Mouse (Mus musculus) kidney, postnatal 25 days (tissue): Measurements from ENCODE around the gene Ank3.
A peak's percentile ranks its signal among the peaks of the same experiment; 100 is the strongest.

Experiments
- DNase-seq, 2 experiments: peaks; one replicate each; pipeline ENCODE4 v3.0.0; 2021; ENCODE audit warnings: mixed read lengths in 2 of 2

Ank3 gene

GRCm38 (mm10) chr10:70013931-70014330, 615.4 kb downstream of the Ank3 start:
- DNase-seq: no peak

- no peak for DNase-seq
These were observed 616.6 kb downstream of the Ank3 start for GRCm38 (mm10) chr10:70015201-70015600.

DNA sequence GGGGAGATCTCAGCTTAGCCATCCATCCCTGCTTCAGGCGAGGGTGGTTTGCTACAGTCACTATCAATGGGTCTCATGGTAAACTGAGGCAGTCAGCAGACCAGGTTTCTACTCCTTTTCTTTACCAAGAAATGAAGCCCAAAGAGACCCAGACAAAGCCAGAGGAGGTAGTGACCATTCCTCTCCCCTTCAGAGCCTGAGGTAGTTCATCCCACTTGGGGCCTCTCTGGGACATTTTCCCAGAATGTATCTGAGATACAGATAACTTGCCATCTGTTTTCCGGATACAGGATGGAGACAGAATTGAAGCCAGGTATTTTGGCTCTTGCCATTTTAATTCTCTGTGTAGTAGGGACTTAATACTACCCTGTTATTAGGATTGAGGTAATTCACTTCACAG, 620.1 kb downstream of the Ank3 start:
- no peak for DNase-seq

GRCm38 (mm10) chr10:70021667-70022066, 623.1 kb downstream of the Ank3 start:
- peak; percentile 63 to 79 for DNase-seq

DNA sequence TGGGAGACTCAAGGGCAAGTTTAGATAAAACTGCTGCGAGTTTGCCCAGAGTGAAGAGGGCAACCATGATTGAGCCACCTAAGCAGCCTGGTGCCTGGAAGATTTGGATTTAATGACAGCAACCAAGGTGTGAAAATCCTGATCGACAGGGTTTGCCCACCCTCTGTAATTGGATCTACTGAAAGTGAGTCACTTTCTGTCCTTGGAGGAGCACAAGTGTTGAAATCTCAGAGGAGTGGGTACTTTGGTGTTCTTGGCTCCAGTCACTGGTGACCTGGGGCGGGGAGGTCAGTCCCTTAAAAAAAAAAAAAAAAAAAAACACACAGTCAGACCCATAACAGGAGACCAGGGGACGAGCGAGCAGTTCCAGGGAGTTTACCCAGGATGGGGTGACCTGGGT, 624.0 kb downstream of the Ank3 start:
- DNase-seq: no peak

DNA sequence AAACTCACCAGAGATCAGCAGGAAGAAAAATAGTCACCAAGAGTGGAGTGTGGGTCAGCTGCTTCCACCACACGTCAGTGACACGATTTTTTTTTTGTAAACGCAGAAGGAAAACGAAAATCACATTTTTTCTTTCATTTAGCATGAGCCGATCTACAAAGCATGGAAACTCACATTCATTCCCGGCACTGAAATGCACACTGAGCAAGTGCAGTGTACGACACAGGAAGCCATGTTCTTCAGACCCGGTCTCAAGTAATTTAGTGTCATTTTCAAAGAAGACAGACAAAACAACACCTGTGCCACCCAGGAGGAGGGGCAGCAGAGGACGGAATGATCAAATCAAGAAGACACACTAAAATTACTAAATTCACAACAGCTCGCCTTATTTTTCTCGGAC, 625.3 kb downstream of the Ank3 start:
- no peak for DNase-seq

- no peak for DNase-seq
These were observed 633.4 kb downstream of the Ank3 start for GRCm38 (mm10) chr10:70031942-70032341.

DNA sequence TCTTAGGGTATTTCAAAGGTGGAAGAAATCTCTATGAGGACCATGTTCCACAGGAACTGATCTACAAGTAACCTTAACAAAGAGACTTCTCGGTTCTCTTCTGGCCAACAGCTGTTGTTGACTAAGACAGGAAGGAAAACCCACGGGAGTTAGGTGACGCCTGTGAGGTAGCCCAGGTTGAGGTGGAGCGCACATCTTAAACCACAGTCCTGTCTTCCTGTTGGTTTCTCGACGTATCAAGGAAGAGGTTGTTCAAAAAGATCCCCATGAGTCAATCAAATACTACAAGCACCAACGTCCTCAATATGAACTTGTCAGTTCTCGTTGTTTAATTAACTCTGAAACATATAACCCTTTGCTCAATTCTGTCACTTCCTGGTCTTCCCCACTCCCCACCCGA, 634.4 kb downstream of the Ank3 start:
- no peak for DNase-seq

DNA sequence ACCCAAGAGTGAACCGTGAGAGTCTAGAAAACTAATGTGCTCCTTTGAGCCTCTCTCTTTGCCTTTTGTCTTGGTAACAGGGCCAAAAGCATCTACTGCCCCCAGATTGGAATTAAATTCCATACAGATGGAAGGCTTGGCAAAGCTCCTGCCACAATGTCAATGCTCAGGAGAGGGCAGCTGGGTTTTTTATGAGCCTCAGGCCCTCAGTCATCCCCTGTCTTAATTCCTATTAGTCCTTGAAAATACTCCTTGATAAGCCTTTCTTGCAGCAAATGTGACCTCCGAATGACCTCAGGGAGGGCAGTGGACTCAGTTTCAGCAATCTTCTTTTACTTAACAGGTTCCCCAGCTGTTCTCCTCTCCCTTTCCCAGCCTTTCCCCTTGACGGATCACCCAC, 635.3 kb downstream of the Ank3 start:
- DNase-seq: no peak

GRCm38 (mm10) chr10:70039871-70040291, 641.3 kb downstream of the Ank3 start:
- no peak for DNase-seq

DNA sequence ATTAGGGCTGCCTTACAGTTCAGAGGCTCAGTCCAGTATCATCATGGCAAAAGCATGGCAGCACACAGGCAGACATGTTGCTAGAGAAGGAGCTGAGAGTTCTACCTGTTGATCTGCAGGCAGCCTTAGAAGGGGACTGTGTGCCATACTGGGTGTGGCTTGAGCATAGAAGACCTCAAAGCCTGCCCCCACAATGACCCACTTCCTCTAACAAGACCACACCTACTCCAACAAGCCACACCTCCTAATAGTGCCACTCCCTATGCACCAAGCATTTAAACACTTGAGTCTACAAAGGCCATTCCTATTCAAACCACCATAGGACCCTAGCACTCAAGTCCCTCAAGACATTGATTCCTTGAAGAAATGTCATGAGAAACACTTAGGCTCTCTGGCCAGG, 643.0 kb downstream of the Ank3 start:
- DNase-seq: no peak

GRCm38 (mm10) chr10:70045722-70046121, 647.1 kb downstream of the Ank3 start:
- DNase-seq: no peak

- DNase-seq: no peak
These were observed 651.2 kb downstream of the Ank3 start for GRCm38 (mm10) chr10:70049771-70050170.

- no peak for DNase-seq
These were observed 656.7 kb downstream of the Ank3 start for GRCm38 (mm10) chr10:70055291-70055690.

DNA sequence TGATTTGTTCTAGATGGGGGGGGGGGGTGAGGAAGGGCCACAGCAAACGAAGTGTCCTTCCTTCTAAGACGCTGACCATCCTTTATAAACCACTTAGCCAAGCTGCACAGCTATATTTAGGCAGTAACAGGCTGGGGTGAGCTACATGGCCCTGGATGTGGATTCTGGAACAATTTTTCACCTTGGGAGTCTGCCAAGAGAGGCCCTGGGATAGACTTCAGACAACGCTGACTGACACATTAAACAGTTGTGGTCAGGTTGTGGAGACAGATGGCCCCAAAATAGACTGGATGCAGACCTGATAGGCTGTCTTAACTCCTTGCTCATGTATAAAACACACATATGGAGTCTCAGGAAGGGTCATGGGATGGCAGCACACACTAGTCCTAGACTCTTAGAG, 658.5 kb downstream of the Ank3 start:
- peak; percentile 36 to 43 for DNase-seq

DNA sequence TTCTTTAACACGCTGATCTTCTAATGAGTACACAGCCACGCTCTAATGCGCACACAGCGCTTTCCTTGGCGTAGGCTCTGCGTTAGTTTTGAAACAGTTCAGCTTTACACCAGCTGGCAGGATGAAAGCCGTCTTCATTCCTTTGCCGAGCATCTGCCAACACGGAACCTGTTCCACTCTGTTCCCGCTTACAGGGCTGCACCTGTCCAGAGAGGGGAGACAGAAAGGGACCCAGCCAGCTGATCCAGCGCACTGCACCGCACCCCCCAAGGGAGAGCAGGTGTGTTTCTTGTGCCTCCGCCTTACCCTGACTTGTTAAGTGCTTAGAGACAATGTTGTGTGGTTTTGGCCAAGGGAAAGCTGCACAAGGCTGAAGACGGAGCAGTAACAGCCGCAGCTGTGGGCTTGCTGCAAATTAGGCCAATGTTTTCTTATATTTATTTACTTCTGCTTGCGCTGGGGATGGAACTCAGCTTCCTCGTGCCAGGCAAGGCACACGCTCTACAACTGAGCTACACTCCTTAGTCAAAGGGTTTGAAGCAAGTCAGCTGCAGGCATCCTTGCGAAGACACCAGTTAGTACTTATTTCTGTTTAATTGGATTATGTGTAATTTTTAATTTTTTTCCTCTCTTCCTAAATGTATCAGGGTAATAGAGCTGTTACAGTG, 661.6 kb downstream of the Ank3 start:
- DNase-seq: peak; percentile 27 to 47

GRCm38 (mm10) chr10:70060689-70061081, 662.1 kb downstream of the Ank3 start:
- DNase-seq: peak; percentile 54 to 72

DNA sequence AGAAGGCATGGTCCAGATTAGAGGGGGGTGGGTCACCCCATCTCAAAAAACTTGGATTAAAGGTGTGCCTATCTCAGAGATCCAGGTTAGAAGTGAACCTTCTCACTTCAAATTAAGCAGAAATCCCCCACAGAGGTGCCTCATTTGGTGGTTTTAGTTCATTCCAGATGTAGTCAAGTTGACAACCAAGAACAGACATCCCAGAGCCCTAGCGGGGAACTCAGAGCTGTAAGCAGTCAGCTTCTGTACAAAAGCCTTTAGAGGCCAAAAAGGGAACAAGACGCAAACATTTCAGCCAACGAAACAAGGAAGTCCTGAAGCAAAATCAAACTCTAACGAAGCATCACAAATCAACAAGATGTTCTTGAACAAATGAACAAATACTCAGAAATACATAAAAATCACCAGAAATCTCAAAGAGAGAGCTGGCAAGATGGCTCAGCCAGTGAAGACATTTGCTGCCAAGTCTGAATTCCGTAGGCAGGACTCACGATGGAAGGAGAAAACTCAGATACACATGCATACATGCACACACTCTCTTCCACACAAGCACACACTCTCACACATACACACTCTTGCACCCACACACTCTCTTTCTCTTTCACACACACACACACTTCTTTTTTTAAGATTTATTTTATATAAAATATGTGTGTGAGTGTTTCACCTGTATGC, 665.4 kb downstream of the Ank3 start:
- no peak for DNase-seq

DNA sequence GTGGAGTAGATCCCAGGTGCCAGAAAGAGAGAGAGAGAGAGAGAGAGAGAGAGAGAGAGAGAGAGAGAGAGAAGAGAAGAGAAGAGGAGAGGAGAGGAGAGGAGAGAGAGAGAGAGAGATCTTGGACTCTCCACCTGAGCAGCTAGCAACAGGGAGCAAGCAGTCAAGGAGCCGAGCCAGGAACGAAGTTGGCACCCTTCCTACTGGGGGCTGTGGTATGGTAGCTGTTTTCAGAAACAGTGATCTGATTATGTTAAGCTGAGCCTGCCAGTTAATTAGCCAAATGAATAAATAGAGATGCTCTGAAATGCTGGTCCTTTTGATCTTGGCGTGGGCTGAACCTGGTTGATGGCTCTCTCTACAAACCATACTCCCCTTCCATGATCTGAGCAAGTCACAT, 666.6 kb downstream of the Ank3 start:
- no peak for DNase-seq

DNA sequence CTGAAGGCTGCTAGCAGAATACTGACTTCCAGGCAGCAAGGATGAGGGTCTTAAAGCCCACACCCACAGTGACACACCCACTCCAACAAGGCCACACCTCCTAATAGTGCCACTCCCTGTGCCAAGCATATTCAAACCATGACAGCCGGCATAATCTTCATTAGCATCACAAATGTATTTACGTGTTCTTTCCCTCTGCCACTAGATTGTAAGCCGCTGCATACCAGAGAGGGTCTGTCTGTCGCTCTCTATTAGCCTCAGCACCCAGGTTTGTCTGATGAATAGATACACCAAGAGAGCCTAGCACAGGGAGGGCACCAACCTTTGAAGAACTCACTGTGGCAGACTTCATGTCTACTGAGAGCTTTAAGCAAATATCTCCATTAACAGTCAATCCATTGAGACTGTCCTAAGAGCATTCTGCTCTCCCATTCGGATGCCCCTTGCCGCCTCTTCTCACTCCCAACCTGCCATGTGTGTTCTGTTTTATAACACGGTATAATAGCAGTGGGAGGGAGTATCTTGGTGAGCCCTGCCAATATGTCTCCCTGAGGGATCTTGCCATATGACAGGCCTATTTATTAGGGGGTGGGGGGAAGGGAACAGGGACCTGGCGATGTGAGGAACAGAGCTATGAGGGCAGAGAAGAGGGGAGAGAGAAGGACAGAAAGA, 668.1 kb downstream of the Ank3 start:
- no peak for DNase-seq

DNA sequence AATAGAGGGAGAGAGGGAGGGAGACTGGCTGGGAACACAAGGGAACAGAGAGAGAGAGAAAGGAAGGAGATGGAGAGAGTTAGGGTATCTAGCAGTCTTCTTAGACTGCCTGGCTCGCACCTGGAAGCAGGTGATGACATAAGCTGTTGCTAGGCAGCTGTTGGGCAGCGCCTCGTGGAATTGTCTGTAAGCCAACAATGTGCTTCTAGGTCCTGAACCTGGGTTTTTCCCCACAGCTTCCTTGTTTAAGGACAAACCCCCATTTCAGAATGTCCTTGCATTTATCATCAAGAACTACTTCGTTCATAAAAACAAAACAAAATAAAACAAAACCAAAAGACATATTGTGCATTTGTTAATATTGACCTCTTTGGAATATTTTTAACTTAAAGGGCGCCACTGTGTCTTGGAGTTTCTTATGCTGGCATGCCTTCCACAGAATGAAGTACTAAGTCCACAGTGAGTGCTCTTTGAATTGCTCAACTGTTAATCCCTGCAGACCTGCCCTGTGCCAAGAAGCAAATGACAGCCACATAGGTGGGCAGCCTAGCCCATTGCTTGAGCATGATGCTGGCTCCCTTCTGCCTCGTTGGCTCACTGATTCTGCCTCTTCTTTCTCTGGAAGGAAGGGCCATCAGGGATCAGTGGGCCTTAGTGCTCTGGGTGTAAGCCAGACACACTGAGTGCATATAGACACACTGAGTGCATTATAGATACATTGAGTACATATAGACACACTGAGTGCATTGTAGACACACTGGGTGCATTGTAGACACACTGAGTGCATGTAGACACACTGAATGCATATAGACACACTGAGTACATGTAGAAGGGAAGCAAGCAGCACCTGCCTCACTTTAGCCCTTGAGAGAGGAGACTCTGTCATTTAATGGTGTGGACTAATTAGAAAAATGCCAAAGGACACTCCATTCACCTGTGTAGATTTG, 668.9 kb downstream of the Ank3 start:
- peak; percentile 45 to 68 for DNase-seq

DNA sequence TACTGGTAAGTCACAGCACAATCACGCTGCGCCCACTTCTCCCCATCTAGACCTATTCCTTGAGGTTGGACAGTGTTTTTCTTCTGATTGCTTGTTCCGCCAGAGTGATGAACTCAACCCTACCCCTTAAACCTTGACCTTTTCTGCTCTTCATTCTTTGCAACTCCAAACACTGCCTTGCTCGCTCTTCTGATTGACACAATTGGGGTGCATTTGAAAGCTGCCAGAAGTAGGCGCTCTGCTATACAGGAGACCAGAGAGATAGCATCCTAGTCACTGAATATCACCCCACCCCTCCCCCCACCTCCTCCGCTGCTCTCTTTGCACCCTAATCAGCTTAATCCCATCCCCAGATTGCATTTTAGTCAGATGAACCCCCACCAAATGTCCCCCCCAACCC, 670.7 kb downstream of the Ank3 start:
- DNase-seq: no peak

- no peak for DNase-seq
These were observed 672.8 kb downstream of the Ank3 start for GRCm38 (mm10) chr10:70071334-70071733.
